Mouse (Mus musculus): ENCODE results near the gene Agtpbp1.
"Not testable (repeated sequence)": the region's sequence is repeated elsewhere in the genome, so short reads cannot be mapped to it uniquely, and the experiment has no call there.

Gene Agtpbp1

GRCm38 (mm10) chr13:59477928-59478327, 107.1 kb downstream of the Agtpbp1 start:
- not testable (repeated sequence) for DNase-seq

- no peak for DNase-seq
Measured at GRCm38 (mm10) chr13:59477451-59477850, 107.6 kb downstream of the Agtpbp1 start.

GRCm38 (mm10) chr13:59474973-59475372, 110.1 kb downstream of the Agtpbp1 start:
- DNase-seq: no peak

GRCm38 (mm10) chr13:59473341-59473740, 111.7 kb downstream of the Agtpbp1 start:
- DNase-seq: no peak

- DNase-seq: no peak
Measured at GRCm38 (mm10) chr13:59472222-59472621, 112.8 kb downstream of the Agtpbp1 start.

- DNase-seq: no peak
Measured at GRCm38 (mm10) chr13:59469701-59470100, 115.3 kb downstream of the Agtpbp1 start.

- DNase-seq: no peak
Measured at GRCm38 (mm10) chr13:59468181-59468802, 116.7 kb downstream of the Agtpbp1 start.

GRCm38 (mm10) chr13:59467591-59467990, 117.4 kb downstream of the Agtpbp1 start:
- no peak for DNase-seq

GRCm38 (mm10) chr13:59460958-59461357, 124.1 kb downstream of the Agtpbp1 start:
- no peak for DNase-seq

- no peak for DNase-seq
Measured at GRCm38 (mm10) chr13:59456203-59456602, 128.8 kb downstream of the Agtpbp1 start.

- DNase-seq: no peak
Measured at GRCm38 (mm10) chr13:59454001-59454785, 130.8 kb downstream of the Agtpbp1 start.

GRCm38 (mm10) chr13:59453582-59453981, 131.4 kb downstream of the Agtpbp1 start:
- no peak for DNase-seq

GRCm38 (mm10) chr13:59453045-59453444, 132.0 kb downstream of the Agtpbp1 start:
- DNase-seq: no peak

GRCm38 (mm10) chr13:59450840-59451239, 134.2 kb downstream of the Agtpbp1 start:
- DNase-seq: no peak

GRCm38 (mm10) chr13:59447130-59447529, 137.9 kb downstream of the Agtpbp1 start:
- no peak for DNase-seq

GRCm38 (mm10) chr13:59445179-59445578, 139.8 kb downstream of the Agtpbp1 start:
- DNase-seq: no peak

GRCm38 (mm10) chr13:59444371-59444770, 140.7 kb downstream of the Agtpbp1 start:
- DNase-seq: no peak

GRCm38 (mm10) chr13:59439683-59440082, 145.3 kb downstream of the Agtpbp1 start:
- DNase-seq: no peak

- DNase-seq: no peak
Measured at GRCm38 (mm10) chr13:59434554-59434953, 150.5 kb downstream of the Agtpbp1 start.

GRCm38 (mm10) chr13:59431124-59431864, 153.7 kb downstream of the Agtpbp1 start:
- DNase-seq: no peak

GRCm38 (mm10) chr13:59429369-59429768, 155.7 kb downstream of the Agtpbp1 start:
- no peak for DNase-seq

GRCm38 (mm10) chr13:59423871-59424270, 161.2 kb downstream of the Agtpbp1 start:
- DNase-seq: no peak

GRCm38 (mm10) chr13:59416530-59417230, 168.3 kb downstream of the Agtpbp1 start:
- no peak for DNase-seq

Measured in spleen, adult 18-20 months (tissue).